Mouse (Mus musculus) kidney, adult 11 months (tissue): ENCODE measurements around the gene Slc38a8.
A peak's percentile ranks its signal among the peaks of the same experiment; 100 is the strongest.

ENCODE experiments used
- DNase-seq: peaks from one replicate; pipeline ENCODE4 v3.0.0; 2022

The Slc38a8 gene

GRCm38 (mm10) chr8:119501598-119501997 is at the start of gene Slc38a8:
Gene Slc38a8 (minus strand): TSS chr8:119501698.
- DNase-seq = no peak

DNA sequence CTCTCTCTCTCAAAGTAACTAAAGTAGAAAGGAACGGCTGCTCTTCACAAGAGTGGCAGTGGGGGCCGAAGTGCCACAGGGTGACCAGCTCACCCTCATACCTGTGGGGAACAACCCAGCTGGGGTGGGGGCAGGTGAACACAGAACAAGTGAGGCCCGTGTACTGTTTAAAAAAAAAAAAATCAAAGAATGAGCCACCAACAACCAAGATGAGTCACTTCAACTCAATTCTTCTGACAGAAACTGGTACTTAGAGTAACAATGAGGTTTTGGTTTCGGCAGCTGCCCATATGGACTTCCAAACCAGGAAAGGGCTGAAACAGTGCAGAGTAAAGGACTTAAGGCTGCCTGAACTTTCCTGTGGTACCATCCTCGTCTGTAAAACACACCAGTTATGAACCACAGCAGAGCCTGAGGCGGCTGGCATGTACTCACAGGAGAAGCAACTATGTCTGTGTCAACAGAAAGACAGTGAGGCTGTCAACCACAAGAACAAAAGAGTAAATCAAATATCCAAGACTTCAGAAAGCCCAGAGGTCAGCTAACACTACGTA is 47.1 kb upstream of the Slc38a8 start:
- no peak for DNase-seq

DNA sequence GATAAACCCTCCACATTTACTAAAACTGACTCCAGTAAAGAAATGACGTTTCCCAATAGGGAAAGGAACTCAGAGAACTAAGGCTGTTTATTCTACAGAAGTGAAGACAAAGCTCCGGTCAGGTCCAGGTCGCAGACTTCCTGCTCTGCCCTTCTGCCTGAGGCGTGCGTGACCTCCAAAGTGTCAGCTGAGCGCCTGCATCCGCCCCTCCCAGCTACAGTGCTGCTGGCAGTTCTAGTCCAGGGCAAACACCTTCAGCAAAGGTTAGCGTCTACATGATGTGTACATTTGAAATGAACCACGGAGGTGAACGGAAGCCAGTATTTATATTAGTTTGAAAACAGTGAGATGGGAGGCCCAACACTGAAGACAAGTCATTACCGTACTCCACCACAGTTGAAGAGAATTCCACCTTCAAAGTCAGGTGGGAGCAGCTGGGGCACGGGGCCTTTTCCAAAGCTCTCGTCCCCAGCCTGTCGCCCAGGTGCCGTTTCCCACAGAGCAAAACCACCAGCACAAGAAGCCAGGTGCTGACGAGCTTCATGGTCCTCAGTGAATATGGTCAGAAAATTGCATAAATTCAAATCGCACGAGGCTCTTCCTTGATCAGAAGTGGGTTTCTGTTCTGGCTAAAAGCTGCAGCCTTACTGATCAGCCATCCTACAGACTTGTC is 45.7 kb upstream of the Slc38a8 start:
- DNase-seq = peak; percentile 30

DNA sequence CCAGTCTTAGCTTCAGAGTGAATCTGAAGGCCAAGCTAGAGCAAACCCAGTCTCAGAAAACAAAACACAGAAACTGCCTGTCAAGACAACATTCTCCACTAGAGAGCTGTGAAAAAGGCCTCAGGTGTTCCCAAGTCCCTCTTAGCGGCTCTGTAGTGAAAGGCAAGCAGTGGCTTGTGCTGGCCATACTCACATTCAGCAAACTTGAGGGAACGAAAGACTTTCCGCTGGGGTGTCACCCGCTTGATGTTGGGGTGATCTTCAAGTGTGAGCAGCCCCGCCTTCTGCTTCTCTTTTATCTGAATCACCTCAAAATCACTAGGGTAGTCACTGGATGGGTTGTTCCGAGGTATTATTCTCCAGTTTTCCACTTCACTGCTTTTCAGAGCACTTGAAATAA is 44.3 kb upstream of the Slc38a8 start:
- DNase-seq = no peak

DNA sequence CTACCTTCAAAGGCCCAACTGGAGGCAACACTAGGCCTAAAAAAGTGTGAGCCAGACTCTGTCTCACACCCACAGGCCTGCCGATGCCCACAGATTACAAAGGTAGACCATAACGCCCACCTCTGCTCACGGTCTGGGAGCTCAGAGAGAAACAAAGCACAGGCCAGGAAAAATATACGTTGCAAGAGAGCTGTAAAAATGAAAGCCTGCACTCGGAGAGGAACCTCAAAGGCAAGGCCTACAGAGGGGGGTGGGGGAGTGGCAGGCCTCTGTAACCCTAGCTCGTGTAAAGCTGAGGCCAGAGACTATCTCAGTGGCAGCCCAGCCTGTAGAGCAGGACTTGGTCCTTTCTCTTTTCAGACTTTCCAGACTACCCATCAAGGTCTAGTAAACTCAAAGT is 43.7 kb upstream of the Slc38a8 start:
- no peak for DNase-seq

GRCm38 (mm10) chr8:119544606-119545005 is 43.1 kb upstream of the Slc38a8 start:
- no peak for DNase-seq

GRCm38 (mm10) chr8:119531973-119532372 is 30.5 kb upstream of the Slc38a8 start:
- DNase-seq = no peak

GRCm38 (mm10) chr8:119531397-119531796 is 29.9 kb upstream of the Slc38a8 start:
- no peak for DNase-seq

GRCm38 (mm10) chr8:119530937-119531336 is 29.4 kb upstream of the Slc38a8 start:
- no peak for DNase-seq

GRCm38 (mm10) chr8:119528762-119529161 is 27.3 kb upstream of the Slc38a8 start:
- DNase-seq = no peak

- no peak for DNase-seq
These were observed 18.6 kb upstream of the Slc38a8 start for GRCm38 (mm10) chr8:119520102-119520501.

- DNase-seq = no peak
These were observed 15.2 kb upstream of the Slc38a8 start for GRCm38 (mm10) chr8:119516674-119517073.

DNA sequence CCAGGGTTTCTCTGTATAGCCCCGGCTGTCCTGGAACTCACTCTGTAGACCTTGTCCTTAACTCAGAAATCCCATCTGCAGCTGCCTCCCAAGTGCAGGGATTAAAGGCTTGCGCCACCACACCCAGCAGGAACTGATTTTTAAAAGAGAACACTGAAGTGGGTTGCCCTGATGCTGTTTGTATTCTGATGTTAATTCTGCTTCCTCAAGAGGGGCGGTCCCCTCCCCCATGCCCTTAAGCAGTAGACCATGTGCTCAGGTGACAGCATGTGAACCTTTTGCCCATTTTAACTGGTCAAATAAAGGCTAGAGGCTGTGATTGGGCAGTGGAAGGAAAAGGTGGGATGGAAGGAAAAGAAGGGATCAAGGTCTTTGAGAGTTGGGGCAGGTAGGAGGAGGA is 14.3 kb upstream of the Slc38a8 start:
- no peak for DNase-seq

DNA sequence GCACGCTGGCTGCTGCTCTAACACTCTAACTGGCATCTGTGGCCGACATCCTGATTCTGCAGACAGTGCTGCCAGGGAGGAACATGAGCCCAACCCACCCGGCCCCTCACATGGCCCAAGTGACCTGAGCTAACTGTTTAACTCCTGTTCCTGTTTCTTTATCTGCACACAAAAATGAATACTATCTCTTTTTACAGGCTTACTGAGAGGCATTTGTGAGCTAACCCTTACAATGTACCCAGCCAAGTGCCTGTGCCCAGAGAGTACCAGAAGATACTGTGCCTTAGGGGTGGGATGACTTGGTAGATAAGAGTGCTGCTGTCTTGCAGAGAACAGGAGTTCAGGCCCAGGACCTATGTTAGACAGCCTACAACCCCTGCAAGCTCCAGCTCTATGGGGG is 13.4 kb upstream of the Slc38a8 start:
- no peak for DNase-seq

GRCm38 (mm10) chr8:119513405-119513804 is 11.9 kb upstream of the Slc38a8 start:
- no peak for DNase-seq

DNA sequence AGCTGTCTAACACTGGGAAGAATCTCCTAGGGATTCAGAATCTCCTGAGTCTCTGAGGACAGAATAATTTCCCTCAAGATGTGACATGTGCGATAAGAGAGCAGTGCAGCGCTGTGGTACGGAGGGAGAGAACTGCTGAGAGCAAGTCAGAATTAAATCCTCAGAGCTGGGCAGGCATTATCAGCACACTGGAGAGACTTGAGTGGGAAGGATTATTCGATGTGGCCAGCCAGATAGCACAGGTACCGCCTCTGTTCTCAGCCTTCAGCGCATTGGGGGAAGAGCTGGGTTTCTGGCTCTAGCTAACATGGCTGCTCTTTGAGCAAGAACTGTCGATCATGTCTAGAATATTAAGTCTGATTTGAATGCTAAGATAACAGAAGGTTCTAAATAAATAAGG is 10.2 kb upstream of the Slc38a8 start:
- no peak for DNase-seq

- no peak for DNase-seq
These were observed 9.0 kb upstream of the Slc38a8 start for GRCm38 (mm10) chr8:119510471-119510870.

DNA sequence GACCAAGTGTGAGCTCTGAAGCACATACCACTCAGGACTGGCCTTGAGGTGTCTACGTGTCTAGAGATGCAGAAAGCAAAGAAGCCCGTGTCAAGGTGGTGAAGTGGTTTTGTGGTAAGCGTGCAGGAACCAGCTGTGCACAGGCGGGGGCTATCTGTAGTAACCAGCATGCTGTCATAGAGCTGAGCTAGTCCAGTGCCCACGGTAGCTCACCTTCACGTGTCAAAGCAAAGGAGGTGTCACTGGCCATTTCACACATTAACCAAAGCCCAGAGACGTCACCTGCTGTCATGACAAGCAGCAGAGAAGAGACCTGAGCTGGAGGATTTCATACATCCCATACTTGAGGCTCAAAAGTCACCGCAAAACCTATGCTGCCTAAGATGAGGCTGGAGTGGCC is 4.6 kb upstream of the Slc38a8 start:
- DNase-seq = no peak

DNA sequence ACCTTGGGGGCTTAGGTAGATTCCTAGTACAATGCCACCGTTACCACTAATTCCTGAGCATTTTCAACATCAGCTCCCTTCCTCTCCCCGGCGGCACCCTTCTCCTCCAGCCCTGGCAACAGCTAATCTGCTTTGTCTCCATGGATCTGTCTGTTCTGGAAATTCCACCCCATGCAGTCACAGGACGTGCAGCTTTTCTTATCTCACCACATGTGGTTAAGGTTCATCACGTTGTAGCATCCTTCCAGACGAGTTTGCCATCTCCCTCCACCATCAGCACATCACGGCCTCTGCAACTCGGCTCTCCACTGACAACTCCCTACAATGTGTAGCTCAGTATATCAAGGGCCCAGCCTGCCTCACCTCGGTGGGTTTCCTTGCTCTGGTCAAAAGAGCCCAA is 4.0 kb upstream of the Slc38a8 start:
- DNase-seq = no peak

- DNase-seq = no peak
These were observed 1.8 kb upstream of the Slc38a8 start for GRCm38 (mm10) chr8:119503191-119503767.

- DNase-seq = no peak
These were observed 613 bp upstream of the Slc38a8 start for GRCm38 (mm10) chr8:119502111-119502510.

DNA sequence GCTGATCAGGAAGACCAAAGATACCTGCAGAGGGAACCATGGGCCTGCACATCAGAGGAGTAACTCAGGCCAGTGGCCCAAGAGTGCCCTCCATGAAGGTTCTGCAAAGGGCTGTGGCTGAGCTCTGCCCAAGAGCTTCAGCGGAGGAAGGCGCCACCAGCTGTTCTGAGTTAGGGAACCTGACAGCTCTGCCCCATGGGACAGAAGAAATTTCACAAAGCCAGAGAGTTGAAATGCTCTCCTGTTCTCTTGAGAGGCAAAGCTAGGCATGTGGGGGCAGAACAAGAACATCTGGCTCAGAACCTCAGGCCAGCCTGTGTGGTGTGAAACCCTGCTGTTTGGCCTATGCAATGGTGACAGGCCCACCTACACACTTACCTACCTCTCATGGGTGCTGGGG is 1.7 kb downstream of the Slc38a8 start:
- no peak for DNase-seq

DNA sequence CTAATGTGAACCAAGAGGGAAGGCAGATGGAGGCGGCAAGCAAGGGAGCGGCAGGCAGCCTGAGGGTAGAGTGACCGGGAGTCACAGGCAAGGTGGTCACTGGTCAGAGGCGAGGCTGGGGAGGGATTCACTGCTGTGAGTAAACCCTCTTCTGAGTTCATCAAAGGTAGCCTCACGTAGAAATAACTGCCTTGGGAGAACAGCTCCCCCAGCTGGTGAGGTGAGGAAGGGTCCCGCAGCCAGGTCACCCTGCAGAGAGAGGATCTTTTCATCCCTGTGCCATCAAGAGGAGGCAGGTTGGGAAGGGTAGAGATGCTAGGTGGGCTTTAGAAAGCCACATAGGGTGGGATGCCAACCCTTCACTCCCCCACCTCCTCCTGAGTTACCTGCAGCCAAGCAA is 4.7 kb downstream of the Slc38a8 start:
- DNase-seq = peak; percentile 40

GRCm38 (mm10) chr8:119487093-119487492 is 14.4 kb downstream of the Slc38a8 start:
- DNase-seq = peak; percentile 28
